Mouse (Mus musculus) retina, postnatal 1 day (tissue): ENCODE data around the gene Rp9.

ENCODE experiments used
- DNase-seq: peaks from one replicate; pipeline ENCODE4 v3.0.0-alpha.2; 2012

The Rp9 gene

GRCm38 (mm10) chr9:22469643-22470042, at the start of gene Rp9:
Gene Rp9, minus strand, starts transcription at chr9:22469743.
- DNase-seq, result no peak

GRCm38 (mm10) chr9:22518394-22519041, 49.0 kb upstream of the Rp9 start:
- DNase-seq, result peak; percentile 64

- no peak for DNase-seq
Observed at GRCm38 (mm10) chr9:22515076-22515475, 45.5 kb upstream of the Rp9 start.

- no peak for DNase-seq
Observed at GRCm38 (mm10) chr9:22505574-22505973, 36.0 kb upstream of the Rp9 start.

- DNase-seq, result no peak
Observed at GRCm38 (mm10) chr9:22503581-22503980, 34.0 kb upstream of the Rp9 start.

- DNase-seq, result no peak
Observed at GRCm38 (mm10) chr9:22502972-22503371, 33.4 kb upstream of the Rp9 start.

GRCm38 (mm10) chr9:22497021-22497767, 27.7 kb upstream of the Rp9 start:
- DNase-seq, result no peak

- no peak for DNase-seq
Observed at GRCm38 (mm10) chr9:22495133-22495532, 25.6 kb upstream of the Rp9 start.

GRCm38 (mm10) chr9:22494203-22494807, 24.8 kb upstream of the Rp9 start:
- no peak for DNase-seq

- no peak for DNase-seq
Observed at GRCm38 (mm10) chr9:22488963-22489362, 19.4 kb upstream of the Rp9 start.

GRCm38 (mm10) chr9:22486211-22486610, 16.7 kb upstream of the Rp9 start:
- DNase-seq, result no peak

- no peak for DNase-seq
Observed at GRCm38 (mm10) chr9:22484562-22485308, 15.2 kb upstream of the Rp9 start.

GRCm38 (mm10) chr9:22483866-22484561, 14.5 kb upstream of the Rp9 start:
- DNase-seq, result no peak

GRCm38 (mm10) chr9:22478946-22479345, 9.4 kb upstream of the Rp9 start:
- no peak for DNase-seq

- peak; percentile 31 for DNase-seq
Observed at GRCm38 (mm10) chr9:22476265-22476664, 6.7 kb upstream of the Rp9 start.

- DNase-seq, result peak; percentile 97
Observed at GRCm38 (mm10) chr9:22475424-22475868, 5.9 kb upstream of the Rp9 start, which contains the start of gene Bbs9. Gene Bbs9, plus strand, starts transcription at chr9:22475715.

GRCm38 (mm10) chr9:22468899-22469259, 664 bp downstream of the Rp9 start:
- no peak for DNase-seq

- peak; percentile 87 for DNase-seq
Observed at GRCm38 (mm10) chr9:22468170-22468898, 1.2 kb downstream of the Rp9 start.

GRCm38 (mm10) chr9:22467371-22468169, 2.0 kb downstream of the Rp9 start:
- peak; percentile 66 for DNase-seq

- no peak for DNase-seq
Observed at GRCm38 (mm10) chr9:22466212-22466611, 3.3 kb downstream of the Rp9 start.

GRCm38 (mm10) chr9:22461946-22462345, 7.6 kb downstream of the Rp9 start:
- no peak for DNase-seq
